Mouse (Mus musculus) layer of hippocampus, postnatal 10 days (tissue): ENCODE data around the gene Nav2. TPM values are rescaled to one million over a fixed set of nuclear protein-coding genes. Genes with fewer than 3 reads are reported as not detected.

ENCODE experiments used
- DNase-seq, 2 experiments: peaks; one replicate each; pipeline ENCODE4 v3.0.0; 2021; ENCODE audit warnings: low spot score in 2 of 2
- total RNA-seq, 2 experiments: library from RNA; stranded (reverse); gene quantifications; 2 replicates each; pipeline ENCODE4 v1.2.3; 2021

Nav2 gene
- total RNA-seq, 2 experiments from 2014 or later: 103 to 126 TPM

DNA sequence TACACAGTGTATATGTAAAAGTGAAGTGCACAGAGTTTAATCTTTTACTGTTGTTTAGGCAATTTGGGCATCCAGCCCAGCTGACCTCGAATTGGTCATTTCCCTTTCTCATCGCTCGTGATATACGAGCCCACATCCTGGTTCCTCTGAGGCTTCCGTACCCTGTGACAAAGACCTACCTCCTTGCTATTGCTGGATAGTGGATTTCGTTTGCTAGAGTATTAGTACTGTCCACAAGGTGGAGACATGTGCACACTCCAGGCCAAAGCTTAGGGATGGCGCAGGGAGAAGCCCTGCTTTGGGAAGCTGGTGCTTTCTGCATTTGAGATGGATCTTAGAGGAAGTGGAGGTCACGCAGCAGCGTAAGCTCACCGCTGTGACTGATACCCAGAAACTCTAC, 559.3 kb downstream of the Nav2 start:
- peak in 1 of 2 experiments; percentile 56 for DNase-seq

DNA sequence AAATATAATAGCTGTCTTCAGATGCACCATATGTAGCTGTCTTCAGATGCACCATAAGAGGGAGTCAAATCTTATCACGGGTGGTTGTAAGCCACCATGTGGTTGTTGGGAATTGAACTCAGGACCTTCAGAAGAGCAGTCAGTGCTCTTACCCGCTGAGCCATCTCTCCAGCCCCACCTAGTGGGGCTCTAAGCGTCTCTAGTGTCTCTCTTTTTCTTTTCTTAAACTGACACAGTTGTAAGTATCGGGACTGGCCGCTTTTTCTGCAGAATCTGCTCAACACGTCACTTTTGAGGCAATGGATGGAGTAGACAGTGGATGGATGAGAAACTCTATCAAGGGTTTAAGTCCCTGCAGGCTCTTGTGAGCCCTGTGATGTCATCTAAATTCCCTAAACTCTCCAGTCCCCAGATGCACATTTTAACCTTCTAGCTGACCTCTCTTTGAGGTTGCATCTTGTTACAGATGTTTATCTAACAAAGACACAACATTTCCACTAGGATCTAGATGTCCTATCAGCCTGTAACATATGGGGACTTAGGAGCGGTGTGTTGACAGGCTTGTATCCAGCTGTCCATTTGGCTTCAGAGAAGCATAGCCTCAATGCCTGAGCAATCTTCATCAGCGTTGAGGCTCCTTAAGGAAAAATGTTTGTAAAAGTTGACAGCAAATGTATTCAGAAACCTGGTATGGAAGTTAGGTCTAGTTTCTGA, 560.1 kb downstream of the Nav2 start:
- DNase-seq: no peak

DNA sequence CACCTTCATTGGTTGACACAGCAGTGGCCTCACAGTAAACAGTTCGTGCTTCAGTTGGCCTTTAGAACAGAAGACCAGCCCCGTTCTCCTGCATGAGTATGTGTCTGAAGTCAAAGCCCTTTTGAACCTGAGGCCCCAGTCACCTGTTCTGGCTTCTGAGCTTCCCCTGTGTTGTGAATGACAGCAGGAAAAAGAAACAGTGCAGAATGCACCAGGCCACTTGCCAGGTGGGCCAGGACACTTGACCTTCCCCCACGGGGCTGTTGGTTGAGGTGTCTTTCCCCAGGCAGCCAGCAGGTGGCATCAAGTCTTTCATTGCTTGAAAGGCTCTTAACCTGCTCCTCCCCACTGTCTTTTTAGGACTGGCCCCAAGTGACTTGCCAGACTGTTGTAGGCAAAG, 562.8 kb downstream of the Nav2 start:
- peak; percentile 76 to 77 for DNase-seq

DNA sequence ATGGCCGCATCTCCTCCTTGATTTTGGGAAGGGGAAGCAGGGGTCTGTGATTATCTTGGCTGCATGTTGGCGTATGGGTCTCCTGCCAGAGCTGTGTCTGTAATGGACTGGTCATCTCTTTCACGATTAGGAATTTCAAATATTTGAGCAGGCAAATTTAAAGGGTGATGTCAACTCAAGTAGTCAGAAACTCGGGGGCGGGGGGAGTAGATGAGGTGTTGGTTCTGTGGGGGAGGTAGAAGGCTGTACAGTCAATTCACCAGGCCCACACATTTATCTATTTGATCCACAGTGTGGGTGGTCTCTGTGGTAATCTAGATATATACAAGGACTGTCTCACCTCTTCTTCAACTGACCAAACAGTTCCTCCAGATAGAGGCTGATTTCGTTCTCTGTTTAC, 566.8 kb downstream of the Nav2 start:
- DNase-seq: no peak

DNA sequence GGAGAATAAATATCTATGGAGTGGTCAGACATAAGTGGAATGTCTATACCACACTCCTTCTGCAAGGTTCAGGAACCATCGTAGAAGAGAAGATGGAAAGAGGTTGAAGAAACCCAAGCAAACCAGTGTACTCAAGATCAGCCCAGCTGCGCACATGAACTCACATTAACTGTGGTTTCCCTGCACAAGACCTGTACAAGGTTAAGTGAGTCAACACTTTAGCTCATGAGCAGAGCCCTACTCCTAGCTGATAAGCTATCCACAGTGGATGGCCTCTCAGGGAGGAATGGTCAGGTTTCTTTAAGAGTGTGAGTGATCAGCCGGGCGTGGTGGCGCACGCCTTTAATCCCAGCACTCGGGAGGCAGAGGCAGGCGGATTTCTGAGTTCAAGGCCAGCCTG, 567.6 kb downstream of the Nav2 start:
- DNase-seq: no peak

DNA sequence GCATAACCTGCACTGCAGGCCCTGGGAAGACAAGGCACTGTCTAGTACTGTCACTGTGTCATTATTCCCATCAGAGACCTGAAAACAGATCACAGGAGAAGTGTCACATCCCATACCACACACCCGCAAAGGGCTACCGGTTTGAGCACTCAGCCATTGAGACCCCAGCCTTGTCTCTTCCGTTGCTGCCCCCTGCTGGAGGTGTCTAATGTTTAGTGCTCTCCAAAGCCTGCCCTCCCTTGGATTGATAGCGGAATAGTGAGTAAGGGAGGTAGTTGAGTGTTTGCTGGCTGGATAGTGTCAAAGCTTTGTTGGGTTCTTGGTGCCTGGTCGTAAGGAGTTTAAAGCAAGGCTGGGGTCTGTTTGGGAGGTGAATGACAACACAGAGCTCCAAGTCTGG, 568.1 kb downstream of the Nav2 start:
- DNase-seq: peak; percentile 69

DNA sequence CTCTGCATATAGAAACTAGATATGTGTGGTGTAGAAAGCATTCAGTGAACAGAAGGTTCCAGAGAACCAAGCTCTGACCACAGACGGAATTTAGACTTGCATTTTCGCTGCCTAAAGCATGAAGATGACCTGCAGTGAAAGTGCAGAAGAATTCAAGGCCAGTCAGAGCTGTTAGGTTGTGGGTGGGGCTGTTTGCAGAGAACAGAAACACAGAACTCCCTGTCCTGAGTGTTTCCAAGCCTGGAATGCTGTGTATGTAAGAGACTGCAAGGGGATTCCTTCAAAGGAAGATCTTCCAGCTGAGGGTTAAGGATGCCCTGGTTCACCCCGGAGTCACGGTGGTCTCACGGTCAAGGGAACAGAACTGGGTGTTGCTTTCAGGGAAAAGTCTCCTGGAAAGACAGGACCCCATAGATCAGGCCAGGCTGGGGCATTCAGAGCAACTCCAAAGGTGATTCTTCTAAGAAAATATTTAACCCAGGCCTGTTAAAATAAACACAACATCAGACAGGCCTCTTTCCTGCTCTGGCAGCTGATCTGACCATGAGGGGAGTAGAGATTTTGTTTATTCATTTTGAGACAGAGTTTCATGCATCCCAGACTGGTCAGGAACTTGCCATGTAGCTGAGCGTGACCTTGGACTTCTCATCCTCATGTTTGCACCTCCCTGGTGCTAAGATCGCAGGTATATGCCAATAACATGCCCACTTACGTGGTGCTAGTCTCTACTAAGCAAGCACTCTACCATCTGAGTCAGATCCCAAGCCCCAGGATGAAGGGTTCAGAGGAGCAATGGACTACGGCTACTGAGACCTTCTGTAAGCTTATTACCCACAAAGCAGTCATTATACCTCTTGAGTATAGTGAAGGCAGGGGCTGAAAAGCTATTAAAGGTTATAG, 568.8 kb downstream of the Nav2 start:
- no peak for DNase-seq

DNA sequence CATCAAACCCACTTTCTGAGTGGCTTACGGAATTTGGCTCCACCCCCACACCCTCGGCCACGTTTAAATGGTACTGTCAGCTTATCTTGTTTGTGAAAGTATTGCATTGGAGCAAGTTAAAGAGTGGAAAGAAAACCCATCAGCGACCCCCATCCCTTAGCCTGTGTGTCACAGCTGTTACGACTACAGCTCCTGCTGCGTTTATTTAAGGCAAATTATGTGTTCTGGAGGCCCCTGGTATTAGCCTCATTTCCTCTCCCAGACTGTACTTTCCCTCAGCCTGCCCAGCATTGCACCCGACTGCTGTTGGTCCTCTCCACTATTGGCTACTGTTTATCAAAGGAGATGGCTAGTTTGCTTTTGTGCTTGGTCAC, 569.4 kb downstream of the Nav2 start:
- no peak for DNase-seq

DNA sequence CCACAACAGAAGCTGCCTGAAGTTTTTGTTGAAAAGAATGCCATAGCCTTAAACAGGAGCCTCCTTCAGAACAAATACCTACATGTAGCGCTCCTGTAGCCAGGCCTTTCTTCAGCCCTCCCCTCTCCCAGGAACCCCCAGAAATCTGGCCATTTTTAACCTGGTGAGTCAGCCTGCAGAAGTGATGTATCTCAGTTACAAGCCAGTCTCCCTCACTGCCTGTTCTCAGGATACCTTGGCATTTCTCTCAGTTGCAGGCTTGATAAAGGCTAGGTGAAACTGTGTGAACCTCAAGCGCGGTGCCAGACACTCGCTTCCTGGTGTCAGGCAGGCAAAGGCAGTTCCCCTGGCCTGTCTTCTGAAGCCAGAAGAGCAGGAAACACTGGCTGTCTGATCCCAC, 570.4 kb downstream of the Nav2 start:
- no peak for DNase-seq

DNA sequence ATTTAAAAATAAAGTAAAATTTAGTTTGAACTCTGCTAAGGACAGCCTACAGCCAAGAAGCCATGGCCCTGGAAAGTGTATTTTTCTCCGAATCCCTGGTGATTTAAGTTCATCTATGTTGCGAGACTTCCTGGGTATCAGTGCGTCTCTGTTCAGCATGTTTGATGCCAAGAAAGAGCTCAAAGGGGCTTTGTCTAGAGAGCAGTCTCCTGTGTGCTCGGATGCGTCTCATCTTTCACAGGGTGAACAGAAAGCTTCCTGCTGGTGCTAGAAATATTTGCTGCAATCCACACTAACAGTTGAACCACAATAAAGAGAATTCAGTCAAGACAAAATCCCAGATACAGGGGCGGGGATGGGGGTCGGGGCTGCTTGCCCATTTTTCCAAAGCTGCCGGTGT, 572.4 kb downstream of the Nav2 start:
- no peak for DNase-seq

DNA sequence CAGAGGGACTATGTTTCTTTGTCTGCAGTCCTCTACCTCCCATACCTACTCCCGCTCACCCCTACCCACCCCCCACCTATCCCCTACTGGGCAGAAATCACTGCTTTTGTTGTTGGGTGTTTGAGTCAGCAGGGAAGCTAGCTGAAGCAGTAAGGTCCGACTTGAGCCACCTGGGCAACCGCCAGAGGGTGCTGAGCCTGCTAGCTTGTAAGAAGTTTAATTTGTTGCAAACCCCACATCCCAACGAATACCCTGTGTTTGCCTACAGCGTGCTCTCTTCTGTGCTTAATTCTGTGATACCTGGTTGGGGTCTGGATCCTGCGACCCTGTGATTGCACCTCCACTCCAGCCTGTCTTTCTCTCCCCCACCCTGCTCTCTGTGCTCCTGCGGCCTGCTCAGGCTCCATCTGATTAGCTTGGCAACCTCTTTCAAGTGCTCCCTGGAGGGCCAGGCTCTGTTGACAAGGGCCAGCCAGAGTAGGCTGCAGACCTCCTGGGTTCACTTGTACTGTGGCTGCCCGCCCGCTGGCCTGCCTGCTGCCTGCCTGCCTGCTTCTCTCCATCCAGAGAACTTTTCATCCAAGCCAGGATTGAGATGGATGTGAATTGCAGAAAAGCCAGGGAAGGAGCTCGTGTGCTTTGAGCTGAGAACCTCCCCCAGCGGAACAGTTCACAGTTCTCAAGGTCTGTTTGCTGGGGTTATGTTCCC, 575.7 kb downstream of the Nav2 start:
- peak; percentile 35 to 50 for DNase-seq

DNA sequence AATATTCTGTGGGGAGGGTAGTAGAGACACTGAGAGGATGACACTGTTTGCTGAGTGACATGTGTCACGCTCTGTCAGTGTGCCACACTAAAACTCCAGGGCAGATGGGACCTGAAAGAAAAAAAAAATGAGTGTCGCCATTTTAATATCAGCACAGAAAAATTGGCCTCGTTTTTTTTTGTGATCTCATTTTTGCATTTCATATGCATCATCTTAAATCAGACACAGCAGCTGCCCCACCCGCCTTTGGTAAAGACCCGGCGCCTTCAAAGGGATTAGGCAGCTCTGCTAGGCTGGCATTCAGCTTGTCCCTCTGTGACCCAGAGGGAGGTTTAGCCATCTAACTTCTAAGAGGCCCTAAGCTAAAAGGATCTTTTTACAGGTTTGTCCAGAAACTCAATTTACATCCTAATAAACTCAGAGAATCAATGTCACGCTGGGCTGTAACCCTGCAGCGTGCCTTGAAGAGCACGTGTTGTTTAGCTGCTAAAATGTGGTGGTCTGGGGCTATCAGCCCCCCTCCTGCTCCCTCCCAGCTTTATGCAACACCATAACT, 576.9 kb downstream of the Nav2 start:
- no peak for DNase-seq

DNA sequence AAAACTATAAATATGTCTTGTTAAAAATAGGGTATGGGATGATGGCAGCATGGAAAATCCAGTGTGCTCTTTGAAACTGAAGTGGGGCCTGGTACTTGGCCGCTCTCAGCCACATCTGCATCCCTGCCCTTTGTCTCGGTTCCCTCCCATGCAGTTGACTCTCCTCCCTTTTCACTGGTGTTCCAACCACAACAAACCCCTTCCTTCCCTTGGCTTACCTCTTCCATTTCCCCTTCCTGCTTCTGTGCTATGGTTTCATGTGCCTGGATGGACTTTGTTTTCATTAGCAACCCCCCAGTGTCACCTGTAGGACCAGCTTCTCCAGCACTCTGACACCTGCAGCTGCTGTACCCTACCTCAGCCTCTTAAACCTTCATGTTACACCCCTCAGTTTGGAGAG, 578.8 kb downstream of the Nav2 start:
- no peak for DNase-seq

DNA sequence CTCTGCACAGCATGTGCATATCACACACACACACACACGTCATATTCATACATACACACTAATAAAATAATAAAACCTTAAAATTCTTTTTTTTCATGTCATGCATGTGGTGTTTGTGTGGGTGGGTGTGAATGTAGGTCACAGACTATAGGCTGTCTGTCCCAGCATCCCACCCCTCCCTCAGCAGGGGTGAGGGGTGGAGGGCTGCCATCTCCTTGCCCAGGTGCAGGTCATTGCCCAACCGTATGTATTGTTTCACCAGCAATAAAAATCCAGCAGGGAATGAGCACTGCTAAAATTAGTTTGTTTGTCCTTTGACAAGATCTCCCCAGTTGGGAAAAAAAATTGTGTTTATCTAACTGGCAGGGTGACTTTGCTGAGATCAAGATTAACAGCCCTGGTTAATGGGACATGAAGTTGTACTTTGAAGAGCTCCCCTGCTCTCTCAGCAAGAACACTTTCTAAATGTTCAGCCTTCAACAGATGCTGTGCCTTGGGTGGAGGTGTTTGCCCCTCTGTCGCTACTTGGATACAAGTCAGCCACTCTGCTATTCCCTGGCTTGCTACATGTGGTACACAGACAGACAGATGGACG, 580.1 kb downstream of the Nav2 start:
- DNase-seq: no peak

DNA sequence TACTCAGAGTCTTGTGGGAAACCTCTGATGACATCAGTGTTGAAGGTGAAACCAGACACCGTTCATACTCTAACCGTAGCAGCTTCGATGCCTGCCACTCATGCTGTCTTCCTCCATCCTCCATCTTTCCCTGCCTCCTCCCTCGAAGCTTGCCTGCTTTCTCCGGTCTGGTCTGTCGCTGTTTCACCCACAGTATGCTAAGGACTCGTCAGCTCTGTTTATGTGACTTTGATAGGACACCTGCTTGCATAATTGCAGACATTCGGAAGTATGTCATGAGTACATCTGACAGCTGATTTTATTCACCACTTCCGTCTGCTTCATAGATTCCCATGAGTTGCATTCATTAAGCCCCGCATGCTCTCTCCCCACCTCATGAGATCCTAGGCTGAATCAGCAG, 582.3 kb downstream of the Nav2 start:
- no peak for DNase-seq

DNA sequence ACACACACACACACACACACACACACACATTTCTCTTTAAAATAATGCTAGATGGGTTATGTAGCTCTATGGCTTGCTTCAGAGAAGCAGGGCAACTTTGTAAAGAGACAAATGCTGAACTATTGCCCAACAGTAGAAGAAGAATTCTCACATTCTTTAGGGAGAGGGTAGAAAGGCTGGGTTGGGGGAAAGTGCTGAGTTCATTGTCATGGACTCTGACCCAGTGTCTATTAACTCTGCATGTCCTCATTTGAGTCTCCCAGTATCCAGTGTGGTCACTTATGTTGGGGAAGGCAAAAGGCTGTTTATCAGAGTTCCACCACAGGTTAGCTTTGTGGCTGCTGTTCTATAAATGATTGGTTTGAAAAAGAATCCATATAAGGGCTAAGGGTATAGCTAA, 584.1 kb downstream of the Nav2 start:
- DNase-seq: no peak

DNA sequence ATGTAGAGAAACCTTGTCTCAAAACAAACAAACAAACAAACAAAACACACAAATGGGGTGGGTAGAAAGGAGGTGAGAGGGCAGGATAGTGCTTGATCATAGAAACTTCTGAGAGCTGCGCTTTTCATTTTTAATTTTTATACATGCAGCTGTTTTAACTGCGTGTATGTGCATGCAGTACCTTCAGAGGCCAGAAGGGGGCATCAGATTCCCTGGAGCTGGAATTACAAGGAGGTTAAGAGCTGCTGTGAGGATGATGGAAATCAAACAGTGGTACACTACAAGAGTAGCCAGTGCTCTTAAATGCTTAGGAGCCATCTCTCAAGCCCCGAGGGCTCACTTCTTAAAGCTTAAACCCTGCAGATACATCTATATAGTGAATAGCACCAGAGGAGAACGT, 584.7 kb downstream of the Nav2 start:
- DNase-seq: no peak

DNA sequence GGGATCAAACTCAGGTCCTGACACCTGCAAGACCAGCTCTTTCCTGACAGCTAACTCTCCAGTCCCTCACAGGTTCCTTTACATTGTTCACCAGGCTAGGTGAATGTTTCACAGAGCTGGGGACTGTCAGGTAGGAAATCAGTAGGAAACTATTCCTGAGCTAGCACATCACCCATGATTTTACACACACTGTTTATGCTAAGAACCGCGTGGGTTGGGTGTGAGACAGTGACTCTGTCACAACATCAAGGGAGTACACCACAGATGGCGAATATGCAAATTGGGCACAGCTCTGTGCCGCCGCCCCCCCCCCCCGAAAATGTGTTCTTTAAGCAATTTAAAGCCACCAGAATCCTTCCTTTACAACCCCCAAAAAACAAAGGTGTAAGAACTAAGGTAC, 586.1 kb downstream of the Nav2 start:
- no peak for DNase-seq

DNA sequence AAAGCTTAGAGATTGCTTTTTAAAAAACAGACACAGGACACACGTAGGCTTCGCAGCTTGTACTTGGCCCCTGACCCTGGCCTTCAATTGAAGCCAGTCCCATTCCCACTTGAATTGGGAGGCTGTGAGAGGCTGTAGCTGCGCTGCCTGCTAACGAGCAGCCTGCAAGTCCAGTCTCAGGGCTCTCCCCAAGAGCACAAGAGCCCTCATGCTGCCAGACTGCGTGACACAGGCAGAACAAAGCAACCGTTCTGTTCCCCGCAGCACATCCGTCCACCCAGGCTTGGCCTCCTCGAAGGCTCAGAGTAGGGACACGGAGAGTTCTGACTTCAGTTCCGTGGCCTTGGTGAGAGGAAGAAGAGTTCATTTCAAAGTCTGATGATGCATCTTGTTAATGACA, 587.6 kb downstream of the Nav2 start:
- DNase-seq: no peak

DNA sequence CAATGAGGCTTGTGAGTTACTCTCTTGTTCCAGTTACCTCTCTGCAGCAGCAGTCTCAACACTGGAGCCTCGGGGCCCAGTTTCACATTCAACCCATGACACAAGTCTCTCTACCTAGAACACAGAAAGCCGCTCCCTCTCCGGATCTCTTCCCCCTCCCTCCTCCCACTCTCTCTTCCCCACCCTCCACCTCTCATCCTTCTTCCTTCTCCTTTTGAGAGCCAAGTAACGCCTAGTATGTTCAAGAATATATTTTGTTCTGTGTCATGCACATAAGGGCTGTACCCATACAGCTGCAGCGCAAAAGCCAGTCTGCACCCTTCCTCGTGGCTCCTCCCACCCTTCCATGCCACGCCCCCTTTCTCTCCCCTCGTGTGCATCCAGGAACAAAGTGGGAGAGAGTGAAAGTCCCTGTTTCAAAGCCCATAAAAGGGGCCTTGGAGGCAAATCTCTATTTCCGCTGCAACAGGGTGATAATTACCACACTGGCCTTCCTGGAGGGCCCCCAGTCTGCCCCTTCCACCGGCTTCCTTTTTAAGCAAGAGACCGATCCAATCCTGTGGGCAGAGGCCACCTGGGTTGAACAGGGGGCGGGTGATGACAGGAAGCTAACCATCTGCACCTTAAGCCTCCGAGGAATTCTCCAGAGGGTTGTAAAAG, 588.4 kb downstream of the Nav2 start:
- no peak for DNase-seq

DNA sequence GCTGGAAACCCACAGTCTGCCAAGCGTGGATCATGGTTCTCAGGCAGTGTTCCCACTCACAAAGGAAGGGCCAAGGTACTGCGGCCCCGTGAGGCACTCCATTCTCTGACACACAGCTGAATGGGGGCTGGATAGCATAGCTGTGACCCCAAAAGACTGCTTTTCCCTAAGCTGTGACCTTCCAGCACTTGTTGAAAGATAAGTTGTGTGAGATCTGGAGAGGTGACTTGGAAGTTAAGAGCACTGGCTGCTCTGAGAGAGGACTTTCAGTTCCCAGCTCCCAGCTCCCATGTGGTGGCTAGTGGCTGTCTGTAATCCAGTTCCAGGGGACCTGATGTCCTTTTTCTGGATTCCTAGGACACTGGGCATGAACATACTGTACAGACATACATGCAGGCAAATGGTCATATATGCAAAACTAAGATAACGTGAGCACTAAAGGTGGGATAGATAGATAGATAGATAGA, 588.9 kb downstream of the Nav2 start:
- no peak for DNase-seq
